Mouse (Mus musculus): Measurements from ENCODE around the gene Slc6a3. TPM values are rescaled to one million over a fixed set of nuclear protein-coding genes. Genes with fewer than 3 reads are reported as not detected.

Gene Slc6a3
- polyA plus RNA-seq (2015; fragmentation: Nextera tagmentation; extraction: Ambion mirVana): 0.34 and 0.41 TPM in 2 replicates

- Histone ChIP-seq H3K9me3 (no peaks in the 10 kb centered on the region), H3K4me3 (replicated peaks) (peak within 1 kb of the TSS; percentile 40), H3K4me2 (replicated peaks) (peak within 1 kb of the TSS; percentile 83), H3K9ac (peak within 1 kb of the TSS; percentile 28), H3K36me3 (no peaks in the 10 kb centered on the region), H3K4me1 (replicated peaks) (peaks cover 8% of the 10 kb centered on the region; the same call in 1 of the 2 replicates), H3K27ac (no peak within 1 kb of the TSS), H3K27me3 (replicated peaks) (peaks cover 36% of the 10 kb centered on the region)
- 0% methylated on average over 26 of the region's 26 CpGs for WGBS
- ATAC-seq: peak; percentile 95
Observed at GRCm38 (mm10) chr13:73536403-73536821, at the start of gene Slc6a3. Gene Slc6a3 (plus strand): TSS chr13:73536747.

- 51% methylated on average over 3 of the region's 3 CpGs for WGBS
- no peaks in the 10 kb centered on the region for H3K9me3 ChIP-seq
- ATAC-seq: no peak
- no peak overlapping the region for H3K9ac ChIP-seq
- H3K4me3 ChIP-seq (replicated peaks): no peak overlapping the region
- 0 out of 2 replicates have a peak, but pooled peaks cover 16% of the 10 kb centered on the region for H3K36me3 ChIP-seq
- no peak overlapping the region for H3K4me2 ChIP-seq (replicated peaks)
- no peak overlapping the region for H3K27ac ChIP-seq
- no peaks in the 10 kb centered on the region for H3K4me1 ChIP-seq (replicated peaks)
- H3K27me3 ChIP-seq (replicated peaks): no peaks in the 10 kb centered on the region
Observed at GRCm38 (mm10) chr13:73488105-73488504, 48.4 kb upstream of the Slc6a3 start.

GRCm38 (mm10) chr13:73488707-73489106, 47.8 kb upstream of the Slc6a3 start:
- no peaks in the 10 kb centered on the region for H3K9me3 ChIP-seq
- no peak overlapping the region for H3K27ac ChIP-seq
- H3K4me1 ChIP-seq (replicated peaks): no peaks in the 10 kb centered on the region
- no peaks in the 10 kb centered on the region for H3K27me3 ChIP-seq (replicated peaks)
- H3K9ac ChIP-seq: no peak overlapping the region
- 82% methylated on average over 9 of the region's 9 CpGs for WGBS
- no peak overlapping the region for H3K4me2 ChIP-seq (replicated peaks)
- 0 out of 2 replicates have a peak, but pooled peaks cover 16% of the 10 kb centered on the region for H3K36me3 ChIP-seq
- no peak overlapping the region for H3K4me3 ChIP-seq (replicated peaks)
- no peak for ATAC-seq

GRCm38 (mm10) chr13:73489986-73490385, 46.6 kb upstream of the Slc6a3 start:
- no peak overlapping the region for H3K9ac ChIP-seq
- no peak overlapping the region for H3K27ac ChIP-seq
- no peak overlapping the region for H3K4me2 ChIP-seq (replicated peaks)
- H3K4me1 ChIP-seq (replicated peaks): no peaks in the 10 kb centered on the region
- WGBS: 89% methylated on average over 3 of the region's 3 CpGs
- no peaks in the 10 kb centered on the region for H3K9me3 ChIP-seq
- ATAC-seq: no peak
- 0 out of 2 replicates have a peak, but pooled peaks cover 17% of the 10 kb centered on the region for H3K36me3 ChIP-seq
- no peaks in the 10 kb centered on the region for H3K27me3 ChIP-seq (replicated peaks)
- H3K4me3 ChIP-seq (replicated peaks): no peak overlapping the region

- no peaks in the 10 kb centered on the region for H3K4me1 ChIP-seq (replicated peaks)
- H3K4me2 ChIP-seq (replicated peaks): no peak overlapping the region
- no peak overlapping the region for H3K4me3 ChIP-seq (replicated peaks)
- no peak overlapping the region for H3K9ac ChIP-seq
- no peaks in the 10 kb centered on the region for H3K9me3 ChIP-seq
- ATAC-seq: no peak
- H3K27ac ChIP-seq: no peak overlapping the region
- 0 out of 2 replicates have a peak, but pooled peaks cover 21% of the 10 kb centered on the region for H3K36me3 ChIP-seq
- WGBS: 77% methylated on average over 8 of the region's 8 CpGs
- H3K27me3 ChIP-seq (replicated peaks): no peaks in the 10 kb centered on the region
Observed at GRCm38 (mm10) chr13:73490564-73491170, 45.9 kb upstream of the Slc6a3 start.

- H3K9me3 ChIP-seq: no peaks in the 10 kb centered on the region
- no peak overlapping the region for H3K9ac ChIP-seq
- H3K4me1 ChIP-seq (replicated peaks): no peaks in the 10 kb centered on the region
- no peak overlapping the region for H3K27ac ChIP-seq
- 0 out of 2 replicates have a peak, but pooled peaks cover 19% of the 10 kb centered on the region for H3K36me3 ChIP-seq
- no peak overlapping the region for H3K4me2 ChIP-seq (replicated peaks)
- no peak overlapping the region for H3K4me3 ChIP-seq (replicated peaks)
- 86% methylated on average over 4 of the region's 4 CpGs for WGBS
- no peaks in the 10 kb centered on the region for H3K27me3 ChIP-seq (replicated peaks)
- no peak for ATAC-seq
Observed at GRCm38 (mm10) chr13:73493183-73493582, 43.4 kb upstream of the Slc6a3 start.

- Histone ChIP-seq H3K36me3 (0 out of 2 replicates have a peak, but pooled peaks cover 19% of the 10 kb centered on the region), H3K27me3 (replicated peaks) (no peaks in the 10 kb centered on the region), H3K4me3 (replicated peaks) (no peak overlapping the region), H3K27ac (no peak overlapping the region), H3K4me1 (replicated peaks) (no peaks in the 10 kb centered on the region), H3K9me3 (no peaks in the 10 kb centered on the region), H3K4me2 (replicated peaks) (no peak overlapping the region), H3K9ac (no peak overlapping the region)
- WGBS: 96% methylated on average over 9 of the region's 9 CpGs
- no peak for ATAC-seq
Observed at GRCm38 (mm10) chr13:73494528-73494927, 42.0 kb upstream of the Slc6a3 start.

GRCm38 (mm10) chr13:73496137-73496536, 40.4 kb upstream of the Slc6a3 start:
- H3K4me1 ChIP-seq (replicated peaks): no peaks in the 10 kb centered on the region
- H3K27ac ChIP-seq: no peak overlapping the region
- 0 out of 2 replicates have a peak, but pooled peaks cover 19% of the 10 kb centered on the region for H3K36me3 ChIP-seq
- H3K9me3 ChIP-seq: no peaks in the 10 kb centered on the region
- H3K27me3 ChIP-seq (replicated peaks): no peaks in the 10 kb centered on the region
- ATAC-seq: no peak
- no peak overlapping the region for H3K4me3 ChIP-seq (replicated peaks)
- no peak overlapping the region for H3K9ac ChIP-seq
- WGBS: 65% methylated on average over 2 of the region's 2 CpGs
- no peak overlapping the region for H3K4me2 ChIP-seq (replicated peaks)

GRCm38 (mm10) chr13:73499893-73500604, 36.5 kb upstream of the Slc6a3 start:
- Histone ChIP-seq H3K27ac (no peak overlapping the region), H3K9me3 (no peaks in the 10 kb centered on the region), H3K36me3 (0 out of 2 replicates have a peak, but pooled peaks cover 14% of the 10 kb centered on the region), H3K4me3 (replicated peaks) (no peak overlapping the region), H3K27me3 (replicated peaks) (no peaks in the 10 kb centered on the region), H3K9ac (no peak overlapping the region), H3K4me1 (replicated peaks) (no peaks in the 10 kb centered on the region), H3K4me2 (replicated peaks) (no peak overlapping the region)
- ATAC-seq: peak; percentile 58; the same call in 1 of the 2 replicates
- 67% methylated on average over 6 of the region's 6 CpGs for WGBS

GRCm38 (mm10) chr13:73502719-73503118, 33.8 kb upstream of the Slc6a3 start:
- WGBS: 63% methylated on average over 2 of the region's 2 CpGs
- no peak overlapping the region for H3K9ac ChIP-seq

GRCm38 (mm10) chr13:73505686-73506467, 30.7 kb upstream of the Slc6a3 start:
- Histone ChIP-seq H3K4me2 (replicated peaks) (no peak overlapping the region), H3K9me3 (no peaks in the 10 kb centered on the region), H3K27ac (no peak overlapping the region), H3K4me3 (replicated peaks) (no peak overlapping the region), H3K27me3 (replicated peaks) (no peaks in the 10 kb centered on the region), H3K4me1 (replicated peaks) (no peaks in the 10 kb centered on the region), H3K36me3 (peaks cover 11% of the 10 kb centered on the region), H3K9ac (no peak overlapping the region)
- peak; percentile 81 for ATAC-seq
- 60% methylated on average over 7 of the region's 7 CpGs for WGBS

More at GRCm38 (mm10) chr13:73502719-73503118, 33.8 kb upstream of the Slc6a3 start:
- Histone ChIP-seq H3K27me3 (replicated peaks) (no peaks in the 10 kb centered on the region), H3K9me3 (no peaks in the 10 kb centered on the region), H3K36me3 (0 out of 2 replicates have a peak, but pooled peaks cover 6% of the 10 kb centered on the region), H3K27ac (no peak overlapping the region), H3K4me1 (replicated peaks) (no peaks in the 10 kb centered on the region), H3K4me2 (replicated peaks) (no peak overlapping the region), H3K4me3 (replicated peaks) (no peak overlapping the region)
- no peak for ATAC-seq
